Mouse (Mus musculus): Measurements from ENCODE around the gene Palld. TPM values are rescaled to one million over a fixed set of nuclear protein-coding genes. Genes with fewer than 3 reads are reported as not detected.

The Palld gene
- polyA plus RNA-seq, 1 experiment from 2014 or later: 17.3 TPM

DNA sequence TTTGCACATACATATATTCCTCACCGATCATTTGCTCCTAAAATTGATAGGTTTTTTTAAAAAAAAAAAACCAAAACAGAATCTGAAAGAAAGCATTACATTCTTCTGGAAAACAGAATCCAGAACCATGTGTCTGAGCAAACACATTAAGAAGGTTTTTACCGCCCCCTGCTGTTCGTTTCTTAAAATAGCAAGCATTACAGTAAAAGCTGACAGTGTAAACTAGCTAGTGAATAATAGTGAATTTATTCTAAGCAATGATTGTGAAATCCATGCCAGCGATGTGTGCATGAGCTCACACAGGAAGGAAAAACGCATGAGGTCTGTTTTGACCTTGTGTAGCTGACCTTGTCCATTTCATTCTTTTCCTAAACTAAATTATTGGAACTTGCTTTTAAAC, 27.2 kb downstream of the Palld start:
- no peak overlapping the region for H3K4me3 ChIP-seq (ENCODE audit: low read length)
- no peaks in the 10 kb centered on the region for H3K4me1 ChIP-seq (ENCODE audit: control insufficient read depth, insufficient read depth, low read depth, low read length)
- H3K9me3 ChIP-seq (ENCODE audit: control insufficient read depth, low read length): no peaks in the 10 kb centered on the region
- peak; percentile 69 for ATAC-seq
- no peak overlapping the region for H3K4me2 ChIP-seq (ENCODE audit: low read length)
- no peak overlapping the region for H3K27ac ChIP-seq (ENCODE audit: low read depth, low read length)
- H3K27me3 ChIP-seq (replicated peaks; ENCODE audit: control insufficient read depth, insufficient read depth, low read length): no peaks in the 10 kb centered on the region; the same call in 1 of the 2 replicates
- WGBS: 11% methylated on average over 5 of the region's 5 CpGs
- no peak overlapping the region for H3K9ac ChIP-seq (ENCODE audit: low read depth, low read length)
- no peaks in the 10 kb centered on the region for H3K36me3 ChIP-seq (ENCODE audit: control insufficient read depth, insufficient read depth, low read length)

DNA sequence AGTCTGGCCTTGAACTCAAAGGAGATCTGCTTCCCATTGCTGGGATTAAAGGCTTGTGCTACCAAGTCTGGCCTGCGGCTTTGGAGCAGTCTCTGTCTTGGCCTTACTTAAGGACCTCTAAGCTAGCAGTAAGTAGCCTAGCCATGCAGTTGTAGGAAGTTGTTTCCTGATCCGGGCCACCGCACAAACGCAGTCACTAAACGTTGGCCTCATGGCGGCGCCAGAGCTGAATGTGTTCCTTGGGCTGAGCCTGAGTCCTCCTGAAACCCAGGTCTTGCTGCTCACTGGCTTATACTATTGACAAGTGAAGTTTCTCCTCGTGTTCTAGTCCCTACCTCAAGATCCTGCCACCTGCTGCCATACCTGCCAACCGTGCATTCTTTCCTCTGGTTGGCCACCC, 28.5 kb downstream of the Palld start:
- WGBS: 50% methylated on average over 9 of the region's 9 CpGs
- H3K4me3 ChIP-seq (ENCODE audit: low read length): no peak overlapping the region

DNA sequence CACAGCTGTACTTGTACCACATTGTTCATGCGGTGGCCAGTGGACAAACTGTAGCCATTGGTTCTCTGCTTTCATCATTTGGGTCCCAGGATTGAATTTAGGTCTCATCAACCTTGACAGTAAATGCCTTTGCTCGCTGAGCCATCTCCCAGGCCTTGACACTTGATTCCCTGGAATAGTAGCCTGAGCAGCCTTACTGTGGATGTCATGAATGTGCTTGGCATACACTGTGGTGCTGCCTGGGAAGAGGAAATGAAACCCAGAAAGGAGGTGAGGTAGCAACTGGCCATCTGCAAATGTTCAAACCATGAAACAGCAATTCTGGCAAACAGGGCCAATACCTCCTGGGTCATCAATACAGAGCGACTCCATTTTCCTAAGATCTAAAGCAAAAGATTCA, 34.0 kb downstream of the Palld start:
- WGBS: 93% methylated on average over 3 of the region's 3 CpGs

More for the DNA sequence above, 28.5 kb downstream of the Palld start:
- Histone ChIP-seq H3K36me3 (ENCODE audit: control insufficient read depth, insufficient read depth, low read length) (no peaks in the 10 kb centered on the region), H3K9ac (ENCODE audit: low read depth, low read length) (no peak overlapping the region), H3K4me2 (ENCODE audit: low read length) (no peak overlapping the region), H3K27ac (ENCODE audit: low read depth, low read length) (no peak overlapping the region), H3K9me3 (ENCODE audit: control insufficient read depth, low read length) (no peaks in the 10 kb centered on the region), H3K27me3 (replicated peaks; ENCODE audit: control insufficient read depth, insufficient read depth, low read length) (no peaks in the 10 kb centered on the region; the same call in 1 of the 2 replicates), H3K4me1 (ENCODE audit: control insufficient read depth, insufficient read depth, low read depth, low read length) (no peaks in the 10 kb centered on the region)
- ATAC-seq: no peak

DNA sequence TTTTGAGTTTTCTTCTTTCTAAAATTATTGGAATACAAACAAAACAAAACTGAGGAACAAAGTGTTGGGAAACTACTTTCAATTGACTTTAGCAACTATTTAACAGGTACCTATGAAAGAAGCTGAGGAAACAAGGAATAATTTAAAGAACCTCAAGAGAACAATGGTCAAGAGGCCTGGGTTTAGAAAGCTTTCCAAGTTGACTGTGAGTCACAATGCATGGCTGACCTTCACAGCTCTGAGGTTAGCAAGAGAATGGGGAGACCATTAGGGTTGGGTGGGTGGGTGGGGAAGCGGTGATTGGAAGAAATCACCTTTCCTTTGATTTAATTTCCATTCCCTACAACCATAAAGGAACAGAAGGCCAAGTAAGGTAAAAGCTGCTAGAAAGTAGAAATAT, 35.6 kb downstream of the Palld start:
- H3K4me2 ChIP-seq (ENCODE audit: low read length): no peak overlapping the region
- H3K4me3 ChIP-seq (ENCODE audit: low read length): no peak overlapping the region

More for the DNA sequence above, 34.0 kb downstream of the Palld start:
- Histone ChIP-seq H3K4me2 (ENCODE audit: low read length) (no peak overlapping the region), H3K4me1 (ENCODE audit: control insufficient read depth, insufficient read depth, low read depth, low read length) (no peaks in the 10 kb centered on the region), H3K9ac (ENCODE audit: low read depth, low read length) (no peak overlapping the region), H3K4me3 (ENCODE audit: low read length) (no peak overlapping the region), H3K27ac (ENCODE audit: low read depth, low read length) (no peak overlapping the region), H3K27me3 (replicated peaks; ENCODE audit: control insufficient read depth, insufficient read depth, low read length) (no peaks in the 10 kb centered on the region), H3K36me3 (ENCODE audit: control insufficient read depth, insufficient read depth, low read length) (no peaks in the 10 kb centered on the region), H3K9me3 (ENCODE audit: control insufficient read depth, low read length) (no peaks in the 10 kb centered on the region)
- no peak for ATAC-seq

DNA sequence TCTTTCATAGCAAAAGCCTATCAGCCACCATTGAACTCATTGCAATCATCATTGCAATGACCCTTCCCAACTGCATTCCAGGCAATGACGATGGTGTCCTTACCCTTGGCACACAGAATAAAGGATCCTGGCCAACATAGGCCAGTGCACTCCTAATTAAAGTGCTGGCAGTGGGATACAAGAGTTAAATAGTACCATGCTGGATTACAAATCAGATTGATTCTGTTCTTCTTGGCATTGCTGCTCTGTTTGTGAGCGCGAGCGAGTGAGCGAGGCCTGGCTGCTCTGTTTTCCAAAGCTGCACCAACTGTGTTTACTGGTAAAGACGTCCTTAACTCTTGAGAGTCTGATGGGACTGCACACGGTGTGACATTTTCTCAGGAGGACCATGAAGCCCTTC, 37.1 kb downstream of the Palld start:
- Histone ChIP-seq H3K4me1 (ENCODE audit: control insufficient read depth, insufficient read depth, low read depth, low read length) (no peaks in the 10 kb centered on the region), H3K4me3 (ENCODE audit: low read length) (no peak overlapping the region), H3K36me3 (ENCODE audit: control insufficient read depth, insufficient read depth, low read length) (no peaks in the 10 kb centered on the region), H3K9ac (ENCODE audit: low read depth, low read length) (no peak overlapping the region), H3K9me3 (ENCODE audit: control insufficient read depth, low read length) (no peaks in the 10 kb centered on the region), H3K27ac (ENCODE audit: low read depth, low read length) (no peak overlapping the region), H3K4me2 (ENCODE audit: low read length) (no peak overlapping the region), H3K27me3 (replicated peaks; ENCODE audit: control insufficient read depth, insufficient read depth, low read length) (no peaks in the 10 kb centered on the region)
- ATAC-seq: 0 out of 2 replicates have a peak, but pooled peaks have one; percentile 56
- 73% methylated on average over 7 of the region's 7 CpGs for WGBS

More for the DNA sequence above, 35.6 kb downstream of the Palld start:
- H3K9me3 ChIP-seq (ENCODE audit: control insufficient read depth, low read length): no peaks in the 10 kb centered on the region
- no peaks in the 10 kb centered on the region for H3K27me3 ChIP-seq (replicated peaks; ENCODE audit: control insufficient read depth, insufficient read depth, low read length)
- no peak overlapping the region for H3K27ac ChIP-seq (ENCODE audit: low read depth, low read length)
- no peaks in the 10 kb centered on the region for H3K4me1 ChIP-seq (ENCODE audit: control insufficient read depth, insufficient read depth, low read depth, low read length)
- H3K36me3 ChIP-seq (ENCODE audit: control insufficient read depth, insufficient read depth, low read length): no peaks in the 10 kb centered on the region
- H3K9ac ChIP-seq (ENCODE audit: low read depth, low read length): no peak overlapping the region
- no peak for ATAC-seq
- WGBS: 100% methylated on average over 1 of the region's 1 CpGs

DNA sequence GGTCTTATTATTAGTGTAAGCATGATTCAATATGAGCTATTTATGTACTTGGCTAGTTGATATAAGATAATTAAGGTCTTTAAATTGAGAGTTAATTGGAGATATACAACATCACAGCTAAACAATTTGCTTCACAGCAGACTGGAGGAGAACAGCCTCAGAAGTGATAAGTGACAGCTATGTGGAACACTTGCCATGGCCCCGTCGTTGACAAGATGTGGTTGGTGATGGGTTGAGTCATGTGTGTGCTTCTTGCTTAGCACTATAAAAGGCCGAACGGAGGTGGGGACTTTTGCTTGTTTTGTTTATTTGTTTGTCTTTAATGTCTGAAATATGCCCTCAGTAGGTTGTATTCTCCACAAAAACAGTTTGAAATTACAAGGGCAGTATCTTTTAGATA, 51.2 kb downstream of the Palld start:
- no peak overlapping the region for H3K4me2 ChIP-seq (ENCODE audit: low read length)
- no peak overlapping the region for H3K9ac ChIP-seq (ENCODE audit: low read depth, low read length)
- no peaks in the 10 kb centered on the region for H3K36me3 ChIP-seq (ENCODE audit: control insufficient read depth, insufficient read depth, low read length)
- no peak overlapping the region for H3K27ac ChIP-seq (ENCODE audit: low read depth, low read length)
- no peak for ATAC-seq
- no peaks in the 10 kb centered on the region for H3K9me3 ChIP-seq (ENCODE audit: control insufficient read depth, low read length)
- H3K27me3 ChIP-seq (replicated peaks; ENCODE audit: control insufficient read depth, insufficient read depth, low read length): no peaks in the 10 kb centered on the region
- H3K4me1 ChIP-seq (ENCODE audit: control insufficient read depth, insufficient read depth, low read depth, low read length): no peaks in the 10 kb centered on the region
- H3K4me3 ChIP-seq (ENCODE audit: low read length): no peak overlapping the region
- 84% methylated on average over 4 of the region's 4 CpGs for WGBS

DNA sequence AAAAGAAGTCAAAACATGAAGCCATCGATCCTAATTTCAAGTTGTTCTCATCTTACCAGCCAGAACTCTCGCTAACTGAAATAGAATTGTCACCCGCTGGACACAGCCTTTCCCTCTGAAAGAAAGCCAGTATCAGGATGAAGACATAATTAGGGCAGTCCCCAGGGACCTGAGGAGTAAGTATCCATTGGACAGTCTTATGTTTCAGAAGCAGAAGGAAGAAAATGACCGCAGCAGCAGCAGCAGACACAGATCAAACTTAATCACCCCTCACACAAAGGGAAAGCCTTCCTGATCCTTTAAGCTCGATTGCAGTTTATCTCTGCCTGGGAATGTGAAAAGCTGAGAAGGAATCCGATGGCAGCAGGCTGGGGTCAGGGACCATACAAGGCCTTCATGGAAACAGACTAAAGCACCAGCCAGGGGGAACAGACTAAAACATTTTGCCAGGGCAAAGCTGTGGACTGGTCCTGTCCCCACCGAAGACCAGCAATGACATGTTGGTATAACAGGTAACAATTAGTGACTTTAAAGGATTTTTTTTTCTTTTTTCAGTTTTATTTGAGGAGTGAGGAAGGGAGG, 53.8 kb downstream of the Palld start:
- H3K36me3 ChIP-seq (ENCODE audit: control insufficient read depth, insufficient read depth, low read length): no peaks in the 10 kb centered on the region
- H3K4me1 ChIP-seq (ENCODE audit: control insufficient read depth, insufficient read depth, low read depth, low read length): no peaks in the 10 kb centered on the region
- H3K9me3 ChIP-seq (ENCODE audit: control insufficient read depth, low read length): no peaks in the 10 kb centered on the region
- 43% methylated on average over 7 of the region's 7 CpGs for WGBS
- no peak overlapping the region for H3K27ac ChIP-seq (ENCODE audit: low read depth, low read length)
- no peak overlapping the region for H3K4me3 ChIP-seq (ENCODE audit: low read length)
- no peaks in the 10 kb centered on the region for H3K27me3 ChIP-seq (replicated peaks; ENCODE audit: control insufficient read depth, insufficient read depth, low read length)
- ATAC-seq: no peak; the same call in 1 of the 2 replicates
- no peak overlapping the region for H3K4me2 ChIP-seq (ENCODE audit: low read length)
- H3K9ac ChIP-seq (ENCODE audit: low read depth, low read length): no peak overlapping the region

DNA sequence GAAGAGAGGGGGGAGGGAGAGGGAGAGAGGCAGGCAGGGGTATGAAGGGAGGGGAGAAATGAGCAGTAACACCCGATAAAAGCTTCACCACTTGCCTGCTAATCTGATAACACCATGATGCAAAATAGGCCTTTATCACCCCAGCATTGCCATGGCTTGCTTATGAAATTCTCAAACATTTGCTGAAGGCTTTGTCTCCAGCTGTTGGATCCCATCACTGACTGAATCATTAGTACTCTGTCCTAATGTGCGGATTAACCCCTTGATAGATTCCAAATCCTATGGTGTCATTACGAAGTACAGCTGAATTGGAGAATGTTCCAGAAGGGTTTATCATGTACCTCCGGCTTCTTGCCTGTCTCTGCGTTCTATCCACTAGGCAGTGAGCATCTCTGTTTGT, 55.0 kb downstream of the Palld start:
- ATAC-seq: no peak
- no peaks in the 10 kb centered on the region for H3K27me3 ChIP-seq (replicated peaks; ENCODE audit: control insufficient read depth, insufficient read depth, low read length)
- H3K4me3 ChIP-seq (ENCODE audit: low read length): no peak overlapping the region
- no peaks in the 10 kb centered on the region for H3K36me3 ChIP-seq (ENCODE audit: control insufficient read depth, insufficient read depth, low read length)
- no peak overlapping the region for H3K27ac ChIP-seq (ENCODE audit: low read depth, low read length)
- no peak overlapping the region for H3K9ac ChIP-seq (ENCODE audit: low read depth, low read length)
- WGBS: 82% methylated on average over 5 of the region's 5 CpGs
- no peaks in the 10 kb centered on the region for H3K9me3 ChIP-seq (ENCODE audit: control insufficient read depth, low read length)
- H3K4me1 ChIP-seq (ENCODE audit: control insufficient read depth, insufficient read depth, low read depth, low read length): no peaks in the 10 kb centered on the region
- H3K4me2 ChIP-seq (ENCODE audit: low read length): no peak overlapping the region

DNA sequence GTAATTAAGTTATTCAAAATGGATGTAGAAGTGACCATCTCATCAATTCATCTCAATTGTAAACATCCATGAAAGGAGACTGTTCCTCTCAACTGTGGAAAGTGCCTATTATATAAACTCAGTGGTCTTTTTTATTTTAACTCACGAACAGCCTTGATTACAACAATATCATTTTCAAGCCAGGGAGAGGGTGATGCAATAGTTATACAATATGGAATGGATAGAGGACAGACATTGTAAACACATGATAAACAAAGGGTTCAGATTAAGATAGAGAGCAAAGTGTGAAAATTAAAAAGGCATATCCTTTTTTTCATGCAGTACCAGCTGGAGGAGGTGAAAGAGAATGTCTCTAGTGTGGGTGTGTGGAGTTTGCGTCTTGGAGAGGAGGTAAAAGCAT, 57.5 kb downstream of the Palld start:
- Histone ChIP-seq H3K4me3 (ENCODE audit: low read length) (no peak overlapping the region), H3K27me3 (replicated peaks; ENCODE audit: control insufficient read depth, insufficient read depth, low read length) (no peaks in the 10 kb centered on the region), H3K4me1 (ENCODE audit: control insufficient read depth, insufficient read depth, low read depth, low read length) (no peaks in the 10 kb centered on the region), H3K9ac (ENCODE audit: low read depth, low read length) (no peak overlapping the region), H3K36me3 (ENCODE audit: control insufficient read depth, insufficient read depth, low read length) (no peaks in the 10 kb centered on the region), H3K27ac (ENCODE audit: low read depth, low read length) (no peak overlapping the region), H3K9me3 (ENCODE audit: control insufficient read depth, low read length) (no peaks in the 10 kb centered on the region), H3K4me2 (ENCODE audit: low read length) (no peak overlapping the region)
- ATAC-seq: no peak
- WGBS: 74% methylated on average over 2 of the region's 2 CpGs

DNA sequence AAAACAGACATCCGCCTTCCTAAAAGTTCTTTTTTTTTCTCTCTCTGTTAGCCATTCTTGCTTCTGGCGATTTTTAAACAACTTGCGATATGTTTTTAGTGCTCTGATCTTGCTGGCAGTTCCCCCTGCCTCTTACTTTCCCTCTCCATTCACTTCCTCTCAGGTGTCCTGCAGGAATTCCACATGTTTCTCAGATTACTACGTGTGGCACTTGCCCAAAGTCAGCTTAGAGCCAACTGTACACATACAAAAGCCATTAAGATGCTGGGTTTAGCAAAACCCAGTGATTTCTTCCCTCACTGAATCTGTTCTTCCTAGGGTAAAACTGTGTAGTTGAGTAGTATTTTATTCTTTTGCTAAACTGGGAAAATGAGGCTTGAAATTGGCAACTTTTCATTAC, 57.9 kb downstream of the Palld start:
- H3K9ac ChIP-seq (ENCODE audit: low read depth, low read length): no peak overlapping the region
- H3K36me3 ChIP-seq (ENCODE audit: control insufficient read depth, insufficient read depth, low read length): no peaks in the 10 kb centered on the region
- no peak for ATAC-seq
- no peak overlapping the region for H3K4me3 ChIP-seq (ENCODE audit: low read length)
- 75% methylated on average over 4 of the region's 4 CpGs for WGBS
- no peaks in the 10 kb centered on the region for H3K9me3 ChIP-seq (ENCODE audit: control insufficient read depth, low read length)
- H3K27ac ChIP-seq (ENCODE audit: low read depth, low read length): no peak overlapping the region
- no peak overlapping the region for H3K4me2 ChIP-seq (ENCODE audit: low read length)
- H3K4me1 ChIP-seq (ENCODE audit: control insufficient read depth, insufficient read depth, low read depth, low read length): no peaks in the 10 kb centered on the region
- H3K27me3 ChIP-seq (replicated peaks; ENCODE audit: control insufficient read depth, insufficient read depth, low read length): no peaks in the 10 kb centered on the region

Measured in hindbrain, embryonic 16.5 days (tissue).